Mouse (Mus musculus) layer of hippocampus, adult 11-12 months (tissue): Measurements from ENCODE around the gene Lat2.

Source experiments
- DNase-seq: peaks from one replicate; pipeline ENCODE4 v3.0.0; 2022; ENCODE audit warnings: low spot score

Gene Lat2

DNA sequence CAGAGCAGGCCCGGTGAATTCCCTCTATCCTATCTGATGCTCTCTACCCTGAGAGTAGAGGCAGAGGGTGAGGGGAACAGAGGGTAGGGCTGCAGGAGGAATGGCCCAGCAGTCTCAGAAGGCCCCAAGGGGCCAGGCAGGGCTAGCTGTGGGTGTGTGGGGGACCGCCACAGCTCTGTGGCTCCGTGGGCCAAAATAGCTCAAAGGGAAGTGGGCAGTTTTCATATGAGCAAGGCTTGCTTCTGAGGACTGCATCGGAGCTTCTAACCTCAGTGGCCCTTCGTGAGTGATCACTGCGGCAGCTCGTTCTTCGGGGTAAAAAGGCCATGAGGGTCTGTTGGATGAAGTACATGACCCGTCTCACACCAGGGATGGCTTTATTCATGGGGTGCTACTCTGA is 1.1 kb downstream of the Lat2 start:
- no peak for DNase-seq

GRCm38 (mm10) chr5:134611810-134612521 is 2.9 kb downstream of the Lat2 start:
- no peak for DNase-seq

GRCm38 (mm10) chr5:134609916-134610643 is 4.7 kb downstream of the Lat2 start:
- DNase-seq: no peak

DNA sequence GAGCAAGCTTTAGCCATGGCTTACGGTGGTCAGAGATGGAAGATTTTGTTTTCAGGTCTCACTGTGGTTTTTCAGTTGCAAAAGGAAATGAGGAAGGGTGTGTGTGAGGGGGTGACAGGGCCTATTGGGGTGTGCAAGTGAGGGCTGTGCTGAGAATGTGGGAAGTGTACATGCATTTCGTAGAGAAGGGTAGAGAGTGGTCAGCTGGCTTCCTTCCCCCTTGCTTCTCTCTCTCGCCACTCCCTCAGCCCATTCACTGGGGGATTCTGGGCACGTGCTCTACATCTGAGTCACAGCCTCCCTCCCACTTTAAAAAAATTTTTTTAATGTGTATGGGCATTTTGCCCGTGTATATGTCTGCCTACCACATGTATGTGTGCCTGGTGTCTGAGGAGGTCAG is 7.7 kb downstream of the Lat2 start:
- no peak for DNase-seq

DNA sequence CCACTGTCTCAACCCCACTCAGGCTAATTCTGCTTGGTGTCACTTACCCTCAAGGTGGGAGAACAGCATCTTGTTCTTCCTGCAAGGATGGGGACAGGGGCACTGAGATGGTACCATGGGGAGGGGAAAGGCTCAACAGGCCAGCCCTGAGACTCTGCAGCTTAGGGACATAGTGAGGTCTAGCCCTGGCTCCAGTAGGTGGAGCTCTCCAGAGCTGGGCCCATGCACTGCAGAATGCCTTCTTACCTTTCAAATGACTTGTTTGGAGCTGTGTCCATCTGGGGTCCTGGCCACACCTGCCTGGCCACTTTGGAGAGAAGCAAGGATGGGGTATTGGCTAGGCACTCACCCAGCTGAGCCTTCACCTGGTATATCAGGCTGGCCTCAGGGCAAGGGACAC is 8.5 kb downstream of the Lat2 start:
- no peak for DNase-seq

DNA sequence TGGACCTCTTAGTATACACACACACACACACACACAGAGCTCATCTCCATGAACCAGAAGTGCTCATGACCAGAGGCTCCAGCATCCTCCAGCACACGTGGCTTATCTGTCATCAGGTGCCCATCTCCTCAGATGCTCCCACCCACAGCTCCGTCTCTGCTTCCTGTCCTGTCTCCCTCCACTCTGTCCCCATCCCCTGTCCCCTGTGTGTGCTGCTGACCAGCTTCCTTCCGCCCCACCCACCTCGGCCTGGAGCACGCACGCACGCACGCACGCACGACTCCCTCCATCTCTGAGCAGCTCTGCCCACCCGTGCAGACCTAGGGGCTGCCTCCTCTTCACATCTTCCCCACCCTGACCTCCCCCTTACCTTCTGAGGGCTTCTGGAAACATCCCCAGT is 10.4 kb downstream of the Lat2 start:
- DNase-seq: no peak

DNA sequence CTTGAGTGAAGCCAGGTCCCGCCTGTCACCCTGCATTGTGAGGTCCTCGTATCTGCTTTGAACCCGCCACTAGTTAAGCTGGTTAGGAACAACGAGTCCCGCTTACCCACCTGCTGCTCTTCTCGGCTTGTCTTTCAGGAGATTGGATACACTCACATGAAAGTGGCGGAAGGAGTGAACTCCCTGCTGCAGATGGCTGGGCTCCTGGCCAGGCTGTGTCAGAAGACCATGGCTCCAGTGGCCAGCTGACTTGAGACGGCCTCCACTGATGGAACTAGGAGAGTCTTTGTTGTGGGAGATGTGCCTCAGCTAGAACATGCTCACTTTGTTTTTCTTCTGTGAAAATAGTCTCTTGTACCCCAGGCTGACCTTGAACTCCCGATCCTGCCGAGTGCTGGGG is 17.1 kb downstream of the Lat2 start:
- no peak for DNase-seq

DNA sequence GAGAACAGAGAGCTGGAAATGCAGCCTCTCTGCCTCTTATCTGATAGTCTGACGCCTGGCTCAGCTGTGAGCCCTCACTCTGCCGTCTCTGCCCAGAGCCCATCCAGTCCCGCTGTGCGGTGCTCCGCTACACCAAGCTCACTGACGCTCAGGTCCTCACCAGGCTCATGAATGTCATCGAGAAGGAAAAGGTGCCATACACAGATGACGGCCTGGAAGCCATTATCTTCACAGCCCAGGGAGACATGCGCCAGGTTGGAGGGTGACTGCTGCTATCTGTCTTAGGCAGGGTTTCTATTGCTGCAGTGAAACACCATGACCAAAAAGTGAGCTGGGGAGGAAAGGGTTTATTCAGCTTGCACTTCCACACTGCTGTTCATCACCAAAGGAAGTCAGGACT is 21.7 kb downstream of the Lat2 start:
- no peak for DNase-seq

GRCm38 (mm10) chr5:134592026-134592581 is 22.7 kb downstream of the Lat2 start:
- DNase-seq: no peak

- DNase-seq: no peak
Measured at GRCm38 (mm10) chr5:134589900-134590299, 24.9 kb downstream of the Lat2 start.

GRCm38 (mm10) chr5:134584798-134585197 is 30.0 kb downstream of the Lat2 start:
- no peak for DNase-seq

DNA sequence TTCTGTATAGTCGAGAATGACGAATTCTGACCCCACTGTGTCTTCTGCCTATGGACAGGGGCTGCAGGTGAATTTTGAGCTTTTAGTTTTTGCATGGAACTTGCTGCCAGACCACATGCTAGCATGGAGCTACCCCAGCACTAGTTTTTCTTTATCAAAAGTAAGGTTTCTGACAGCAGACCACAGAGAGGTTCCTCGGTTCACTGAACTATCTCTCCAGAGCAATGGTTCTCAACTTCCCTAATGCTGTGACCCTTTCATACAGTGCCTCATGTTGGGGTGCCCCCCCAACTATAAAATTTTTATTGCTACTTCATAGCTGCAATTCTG is 31.0 kb downstream of the Lat2 start:
- DNase-seq: no peak

GRCm38 (mm10) chr5:134583006-134583883 is 31.6 kb downstream of the Lat2 start:
- no peak for DNase-seq

- DNase-seq: peak; percentile 97
Measured at GRCm38 (mm10) chr5:134582221-134582907, 32.5 kb downstream of the Lat2 start.

DNA sequence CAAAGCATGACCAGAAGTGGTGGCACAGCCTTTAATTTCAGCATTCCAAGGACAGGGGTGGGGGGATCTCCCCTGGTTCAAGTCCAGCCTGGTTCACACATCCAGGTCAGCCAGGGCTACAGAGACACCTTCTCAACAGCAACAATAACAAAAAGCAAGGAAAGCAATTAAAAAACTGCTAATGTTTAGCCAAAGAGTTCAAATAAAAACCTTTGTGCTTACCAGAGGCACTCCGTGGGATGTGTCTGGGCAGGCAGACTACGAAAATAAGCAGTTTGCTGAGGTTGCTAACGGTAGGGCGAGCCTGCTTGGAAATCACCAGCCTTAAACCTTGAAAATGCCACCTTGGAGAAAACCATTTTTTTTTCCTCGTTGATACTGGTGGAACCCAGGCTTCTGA is 33.7 kb downstream of the Lat2 start, which contains the start of gene Rfc2:
Gene Rfc2, plus strand, starts transcription at position 221 of the 400 bp plus-strand sequence.
- DNase-seq: no peak

DNA sequence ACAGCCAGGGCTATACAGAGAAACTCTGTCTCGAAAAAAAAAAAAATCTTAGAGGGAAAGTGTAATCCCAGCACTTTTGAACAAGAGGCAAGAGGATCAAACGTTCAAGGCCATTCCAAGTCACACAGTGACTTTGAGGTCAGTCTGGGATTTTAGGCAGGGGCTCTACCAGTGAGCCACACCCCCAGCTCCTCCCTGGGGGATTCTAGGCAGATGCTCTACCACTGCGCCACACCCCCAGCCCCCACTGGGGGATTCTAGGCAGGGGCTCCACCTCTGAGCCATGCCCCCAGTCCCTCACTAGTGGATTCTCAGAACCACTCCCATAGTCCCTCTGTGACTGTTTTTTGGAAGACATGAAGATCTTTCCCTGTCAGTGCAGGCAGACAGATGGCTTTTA is 35.7 kb downstream of the Lat2 start:
- no peak for DNase-seq

GRCm38 (mm10) chr5:134577534-134577933 is 37.3 kb downstream of the Lat2 start:
- DNase-seq: no peak

GRCm38 (mm10) chr5:134576517-134577220 is 38.2 kb downstream of the Lat2 start:
- DNase-seq: no peak

- DNase-seq: no peak
Measured at GRCm38 (mm10) chr5:134575833-134576232, 39.0 kb downstream of the Lat2 start.

GRCm38 (mm10) chr5:134572508-134573214 is 42.2 kb downstream of the Lat2 start:
- DNase-seq: no peak
